Mouse (Mus musculus): ENCODE results near the gene Ssr4. TPM values are rescaled to one million over a fixed set of nuclear protein-coding genes. Genes with fewer than 3 reads are reported as not detected.
"Not testable (repeated sequence)": the region's sequence is repeated elsewhere in the genome, so short reads cannot be mapped to it uniquely, and the experiment has no call there.

The Ssr4 gene
- 122 and 124 TPM in 2 replicates for polyA plus RNA-seq (2014; fragmentation: Nextera tagmentation; extraction: Ambion mirVana)

DNA sequence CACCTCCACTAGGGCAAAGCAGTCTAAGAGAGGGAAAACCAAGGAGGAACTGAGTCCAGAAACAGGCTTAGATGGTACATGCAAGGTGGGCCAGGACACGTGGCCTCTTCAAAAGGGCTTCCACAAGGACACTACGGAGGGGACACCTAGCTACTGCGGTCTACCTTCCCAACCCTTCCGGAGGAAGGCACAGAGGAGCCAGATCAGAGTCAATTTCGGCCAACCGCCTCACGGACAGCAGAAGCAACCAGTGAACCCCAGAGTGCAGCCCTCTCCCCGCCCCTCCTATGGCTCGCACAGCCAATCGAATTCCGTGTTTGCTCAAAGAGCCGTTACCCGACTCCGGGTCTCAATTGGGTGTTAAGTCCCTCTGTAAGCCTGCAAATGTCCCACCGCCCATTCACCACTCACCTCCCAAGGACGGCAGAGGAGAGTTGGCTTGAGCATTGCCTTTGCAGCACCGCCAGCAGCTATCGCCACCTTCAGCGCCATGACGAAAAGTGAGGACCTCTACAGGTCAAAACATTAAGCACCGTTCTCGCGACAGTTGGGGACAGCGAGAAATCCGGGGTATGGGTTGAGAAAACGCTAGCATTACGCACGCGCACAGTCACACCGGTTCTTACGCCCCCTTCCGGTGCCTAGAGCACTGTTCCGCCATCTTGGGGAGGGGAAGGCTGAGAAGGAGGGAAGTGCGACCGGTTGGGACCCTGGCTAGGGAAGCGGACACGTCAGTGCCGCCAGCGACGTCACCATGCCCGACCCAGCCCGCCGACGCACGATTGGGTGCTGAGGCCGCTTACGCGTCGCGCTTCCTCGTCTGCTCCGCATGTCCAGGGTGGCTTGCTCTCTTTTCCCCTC, at the start of gene Ssr4, which contains the start of gene Idh3g:
Gene Ssr4, plus strand, starts transcription at position 665 of the 861 bp plus-strand sequence.
Gene Idh3g, minus strand, starts transcription at position 534 of the 861 bp plus-strand sequence.
- peak within 1 kb of the TSS; percentile 66 for H3K9ac ChIP-seq (ENCODE audit: low read length)
- peak within 1 kb of the TSS; percentile 54 for H3K4me3 ChIP-seq (ENCODE audit: low read depth, low read length)
- H3K27ac ChIP-seq (replicated peaks; ENCODE audit: low read depth, low read length), result peak within 1 kb of the TSS; percentile 59
- ATAC-seq (ENCODE audit: insufficient number of reproducible peaks, low FRiP score, low TSS enrichment, low read depth) (peak; percentile 95), DNase-seq (ENCODE audit: low spot score) (peak; percentile 94)
- H3K4me2 ChIP-seq (ENCODE audit: low read depth, severe bottlenecking), result peak within 1 kb of the TSS; percentile 61
- H3K9me3 ChIP-seq (ENCODE audit: control insufficient read depth, low read length), result no peaks in the 10 kb centered on the region
- 0 out of 2 replicates have a peak, but pooled peaks cover 2% of the 10 kb centered on the region for H3K27me3 ChIP-seq (ENCODE audit: control insufficient read depth, insufficient read depth, low read length)
- H3K36me3 ChIP-seq (ENCODE audit: control insufficient read depth, insufficient read depth, low read length), result no peaks in the 10 kb centered on the region; the same call in 1 of the 2 replicates
- H3K4me1 ChIP-seq (ENCODE audit: control insufficient read depth, insufficient read depth, low read length), result no peaks in the 10 kb centered on the region
- WGBS, result 16% methylated on average over 52 of the region's 52 CpGs

DNA sequence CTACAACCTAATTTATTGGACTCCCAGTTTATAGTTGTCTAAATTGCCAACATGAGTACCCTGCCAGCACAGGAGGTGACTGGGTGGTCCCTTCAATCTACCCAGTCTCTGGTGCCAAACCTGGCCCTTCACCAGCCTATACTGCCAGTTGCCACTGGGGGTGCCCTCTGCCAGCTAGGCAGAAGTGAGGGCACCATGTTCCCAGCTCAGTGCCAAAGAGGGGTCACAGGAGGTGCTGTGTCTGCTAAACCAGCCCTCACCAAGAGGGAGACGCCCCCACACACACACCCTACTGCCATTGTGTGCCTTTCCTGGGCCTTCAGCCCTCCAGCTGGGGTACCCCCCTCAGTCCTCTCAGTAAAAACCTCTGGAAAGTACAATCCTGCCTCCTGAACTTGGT, 48.7 kb upstream of the Ssr4 start:
- Histone ChIP-seq H3K9me3 (ENCODE audit: control insufficient read depth, low read length) (no peaks in the 10 kb centered on the region), H3K27me3 (ENCODE audit: control insufficient read depth, insufficient read depth, low read length) (peaks cover 3% of the 10 kb centered on the region; the same call in 1 of the 2 replicates), H3K4me1 (ENCODE audit: control insufficient read depth, insufficient read depth, low read length) (no peaks in the 10 kb centered on the region), H3K4me3 (ENCODE audit: low read depth, low read length) (no peak overlapping the region), H3K4me2 (ENCODE audit: low read depth, severe bottlenecking) (no peak overlapping the region), H3K27ac (replicated peaks; ENCODE audit: low read depth, low read length) (no peak overlapping the region), H3K9ac (ENCODE audit: low read length) (no peak overlapping the region), H3K36me3 (ENCODE audit: control insufficient read depth, insufficient read depth, low read length) (no peaks in the 10 kb centered on the region)
- DNase-seq (ENCODE audit: low spot score) (no peak), ATAC-seq (ENCODE audit: insufficient number of reproducible peaks, low FRiP score, low TSS enrichment, low read depth) (no peak)
- 45% methylated on average over 1 of the region's 1 CpGs for WGBS

GRCm38 (mm10) chrX:73739151-73739550, 47.7 kb upstream of the Ssr4 start:
- WGBS, result 55% methylated on average over 5 of the region's 5 CpGs
- Histone ChIP-seq H3K4me3 (ENCODE audit: low read depth, low read length) (no peak overlapping the region), H3K4me1 (ENCODE audit: control insufficient read depth, insufficient read depth, low read length) (no peaks in the 10 kb centered on the region), H3K4me2 (ENCODE audit: low read depth, severe bottlenecking) (no peak overlapping the region), H3K9me3 (ENCODE audit: control insufficient read depth, low read length) (no peaks in the 10 kb centered on the region), H3K36me3 (ENCODE audit: control insufficient read depth, insufficient read depth, low read length) (no peaks in the 10 kb centered on the region), H3K9ac (ENCODE audit: low read length) (no peak overlapping the region), H3K27me3 (ENCODE audit: control insufficient read depth, insufficient read depth, low read length) (peaks cover 3% of the 10 kb centered on the region; the same call in 1 of the 2 replicates), H3K27ac (replicated peaks; ENCODE audit: low read depth, low read length) (no peak overlapping the region)
- no peak for DNase-seq (ENCODE audit: low spot score)
- no peak for ATAC-seq (ENCODE audit: insufficient number of reproducible peaks, low FRiP score, low TSS enrichment, low read depth)

DNA sequence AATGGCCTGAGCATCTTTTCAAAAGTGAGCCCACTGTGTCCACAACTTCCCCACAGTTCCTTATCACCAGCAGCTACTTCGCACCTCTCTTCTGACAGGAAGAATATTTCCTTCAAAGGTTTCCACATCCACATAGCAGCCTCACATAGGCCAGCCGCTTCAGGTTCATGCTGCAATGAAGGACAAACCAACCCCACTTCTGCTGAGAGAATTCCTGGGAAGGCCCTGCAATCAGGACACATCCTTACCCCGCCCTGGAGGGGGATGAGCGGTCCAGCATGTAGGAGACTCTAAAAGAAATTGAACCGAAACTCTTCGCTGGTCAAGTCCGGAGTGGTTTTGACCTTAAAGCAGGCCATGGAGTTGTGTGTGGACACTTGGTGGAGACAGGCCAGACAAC, 47.0 kb upstream of the Ssr4 start:
- H3K4me1 ChIP-seq (ENCODE audit: control insufficient read depth, insufficient read depth, low read length); H3K9ac ChIP-seq (ENCODE audit: low read length); H3K27me3 ChIP-seq (ENCODE audit: control insufficient read depth, insufficient read depth, low read length); H3K36me3 ChIP-seq (ENCODE audit: control insufficient read depth, insufficient read depth, low read length); H3K27ac ChIP-seq (replicated peaks; ENCODE audit: low read depth, low read length); DNase-seq (ENCODE audit: low spot score); H3K9me3 ChIP-seq (ENCODE audit: control insufficient read depth, low read length); ATAC-seq (ENCODE audit: insufficient number of reproducible peaks, low FRiP score, low TSS enrichment, low read depth); H3K4me2 ChIP-seq (ENCODE audit: low read depth, severe bottlenecking); H3K4me3 ChIP-seq (ENCODE audit: low read depth, low read length): not testable (repeated sequence)
- WGBS, result 90% methylated on average over 7 of the region's 7 CpGs

- Histone ChIP-seq H3K9me3 (ENCODE audit: control insufficient read depth, low read length) (no peaks in the 10 kb centered on the region), H3K27ac (replicated peaks; ENCODE audit: low read depth, low read length) (no peak overlapping the region), H3K4me3 (ENCODE audit: low read depth, low read length) (no peak overlapping the region), H3K4me1 (ENCODE audit: control insufficient read depth, insufficient read depth, low read length) (no peaks in the 10 kb centered on the region), H3K27me3 (ENCODE audit: control insufficient read depth, insufficient read depth, low read length) (no peaks in the 10 kb centered on the region), H3K36me3 (ENCODE audit: control insufficient read depth, insufficient read depth, low read length) (no peaks in the 10 kb centered on the region), H3K9ac (ENCODE audit: low read length) (no peak overlapping the region), H3K4me2 (ENCODE audit: low read depth, severe bottlenecking) (no peak overlapping the region)
- 84% methylated on average over 1 of the region's 1 CpGs for WGBS
- ATAC-seq (ENCODE audit: insufficient number of reproducible peaks, low FRiP score, low TSS enrichment, low read depth), result no peak
- DNase-seq (ENCODE audit: low spot score), result no peak
Observed at GRCm38 (mm10) chrX:73744774-73745481, 41.9 kb upstream of the Ssr4 start.

DNA sequence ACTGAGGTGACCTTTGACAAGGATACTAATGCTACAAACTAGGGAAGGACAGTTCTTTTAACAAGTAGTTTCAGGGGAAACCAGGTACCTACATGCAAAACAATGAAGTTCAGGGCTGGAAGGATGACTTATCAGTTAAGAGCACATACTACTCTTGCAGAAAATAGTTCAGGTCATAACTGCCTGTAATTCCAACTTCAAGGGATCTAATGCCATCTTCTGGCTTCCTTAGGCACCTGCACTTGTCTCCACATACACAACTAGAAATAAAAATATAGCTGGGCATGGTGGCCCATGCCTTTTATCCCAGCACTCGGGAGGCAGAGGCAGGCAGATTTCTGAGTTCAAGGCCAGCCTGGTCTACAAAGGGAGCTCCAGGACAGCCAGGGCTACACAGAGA, 37.9 kb upstream of the Ssr4 start:
- H3K36me3 ChIP-seq (ENCODE audit: control insufficient read depth, insufficient read depth, low read length), result no peaks in the 10 kb centered on the region

GRCm38 (mm10) chrX:73756334-73757140, 30.3 kb upstream of the Ssr4 start, which contains the start of gene Plxnb3:
Gene Plxnb3, plus strand, starts transcription at chrX:73757090.
- 0 out of 2 replicates have a peak, but pooled peaks cover 2% of the 10 kb centered on the region for H3K27me3 ChIP-seq (ENCODE audit: control insufficient read depth, insufficient read depth, low read length)
- H3K36me3 ChIP-seq (ENCODE audit: control insufficient read depth, insufficient read depth, low read length), result no peaks in the 10 kb centered on the region
- no peak within 1 kb of the TSS for H3K4me3 ChIP-seq (ENCODE audit: low read depth, low read length)
- H3K27ac ChIP-seq (replicated peaks; ENCODE audit: low read depth, low read length), result no peak within 1 kb of the TSS
- DNase-seq (ENCODE audit: low spot score) (no peak), ATAC-seq (ENCODE audit: insufficient number of reproducible peaks, low FRiP score, low TSS enrichment, low read depth) (no peak)
- H3K9me3 ChIP-seq (ENCODE audit: control insufficient read depth, low read length), result no peaks in the 10 kb centered on the region
- H3K9ac ChIP-seq (ENCODE audit: low read length), result no peak within 1 kb of the TSS
- 76% methylated on average over 5 of the region's 5 CpGs for WGBS
- H3K4me1 ChIP-seq (ENCODE audit: control insufficient read depth, insufficient read depth, low read length), result no peaks in the 10 kb centered on the region
- no peak within 1 kb of the TSS for H3K4me2 ChIP-seq (ENCODE audit: low read depth, severe bottlenecking)

More for the DNA sequence above, 37.9 kb upstream of the Ssr4 start:
- H3K4me1 ChIP-seq (ENCODE audit: control insufficient read depth, insufficient read depth, low read length), result no peaks in the 10 kb centered on the region
- H3K27ac ChIP-seq (replicated peaks; ENCODE audit: low read depth, low read length), result no peak overlapping the region
- DNase-seq (ENCODE audit: low spot score) (no peak), ATAC-seq (ENCODE audit: insufficient number of reproducible peaks, low FRiP score, low TSS enrichment, low read depth) (no peak)
- no peak overlapping the region for H3K4me2 ChIP-seq (ENCODE audit: low read depth, severe bottlenecking)
- no peaks in the 10 kb centered on the region for H3K27me3 ChIP-seq (ENCODE audit: control insufficient read depth, insufficient read depth, low read length)
- no peak overlapping the region for H3K4me3 ChIP-seq (ENCODE audit: low read depth, low read length)
- no peaks in the 10 kb centered on the region for H3K9me3 ChIP-seq (ENCODE audit: control insufficient read depth, low read length)
- 86% methylated on average over 1 of the region's 1 CpGs for WGBS
- no peak overlapping the region for H3K9ac ChIP-seq (ENCODE audit: low read length)
